Mouse (Mus musculus): Measurements from ENCODE around the gene Elf2. TPM values are rescaled to one million over a fixed set of nuclear protein-coding genes. Genes with fewer than 3 reads are reported as not detected.
A peak's percentile ranks its signal among the peaks of the same experiment; 100 is the strongest.
"Not testable (repeated sequence)": the region's sequence is repeated elsewhere in the genome, so short reads cannot be mapped to it uniquely, and the experiment has no call there.

The Elf2 gene
- polyA plus RNA-seq, 1 experiment from 2014 or later: 53.6 TPM

- no peaks in the 10 kb centered on the region for H3K9me3 ChIP-seq
- no peak for ATAC-seq (replicated peaks)
- H3K36me3 ChIP-seq: peaks cover 22% of the 10 kb centered on the region
- no peak overlapping the region for H3K4me2 ChIP-seq (replicated peaks)
- H3K27ac ChIP-seq (replicated peaks): no peak overlapping the region
- WGBS: 88% methylated on average over 1 of the region's 1 CpGs
- H3K9ac ChIP-seq (replicated peaks): no peak overlapping the region
- H3K27me3 ChIP-seq: no peaks in the 10 kb centered on the region
- peaks cover 8% of the 10 kb centered on the region for H3K4me1 ChIP-seq
- no peak overlapping the region for H3K4me3 ChIP-seq
Observed at GRCm38 (mm10) chr3:51325475-51325874, 15.0 kb downstream of the Elf2 start.

DNA sequence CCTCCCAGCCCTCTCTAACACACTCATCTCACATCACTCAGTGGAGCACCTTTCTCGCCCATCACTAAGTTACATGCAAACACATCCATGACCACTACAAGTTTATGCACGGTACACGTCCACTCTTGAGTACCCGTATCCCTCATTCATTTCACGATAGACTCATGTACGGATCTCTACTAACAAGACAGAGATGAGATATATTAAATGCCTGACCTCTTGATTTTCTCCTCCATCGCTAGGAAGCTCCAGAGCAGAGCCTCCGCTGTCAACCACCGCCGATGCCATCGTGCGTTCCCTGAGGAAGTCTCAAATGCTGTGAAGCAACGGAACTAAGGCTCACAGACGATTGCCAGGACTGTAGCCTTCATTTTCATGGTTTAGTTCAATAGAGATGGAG is 17.5 kb downstream of the Elf2 start:
- H3K4me2 ChIP-seq (replicated peaks): no peak overlapping the region
- ATAC-seq (replicated peaks): no peak
- no peak overlapping the region for H3K4me3 ChIP-seq
- no peaks in the 10 kb centered on the region for H3K27me3 ChIP-seq
- 95% methylated on average over 14 of the region's 14 CpGs for WGBS
- peaks cover 8% of the 10 kb centered on the region for H3K4me1 ChIP-seq
- H3K36me3 ChIP-seq: peaks cover 34% of the 10 kb centered on the region
- H3K9me3 ChIP-seq: no peaks in the 10 kb centered on the region
- H3K9ac ChIP-seq (replicated peaks): no peak overlapping the region
- H3K27ac ChIP-seq (replicated peaks): no peak overlapping the region

DNA sequence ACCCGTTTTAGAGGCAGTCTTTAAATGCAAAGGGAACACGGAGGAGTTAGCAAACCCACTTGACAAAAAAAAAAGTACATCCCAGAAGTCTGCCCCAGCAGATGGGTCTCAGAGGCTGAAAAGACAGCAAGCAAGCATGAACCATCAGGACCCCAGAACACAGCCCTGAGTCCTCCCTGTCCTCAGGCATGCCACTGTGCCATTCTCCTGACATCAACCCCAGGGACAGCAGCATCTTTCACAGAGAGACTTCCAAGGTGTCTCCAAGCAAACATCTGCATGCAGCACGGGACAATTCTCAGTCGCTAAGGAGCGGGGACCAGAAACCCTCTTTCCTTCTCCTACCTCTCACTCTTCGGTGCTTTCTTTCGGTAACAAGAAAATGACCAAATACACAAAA is 18.1 kb downstream of the Elf2 start:
- Histone ChIP-seq H3K4me1 (peaks cover 8% of the 10 kb centered on the region), H3K4me3 (no peak overlapping the region), H3K9me3 (no peaks in the 10 kb centered on the region), H3K36me3 (peaks cover 34% of the 10 kb centered on the region), H3K27ac (replicated peaks) (no peak overlapping the region), H3K27me3 (no peaks in the 10 kb centered on the region), H3K9ac (replicated peaks) (no peak overlapping the region), H3K4me2 (replicated peaks) (no peak overlapping the region)
- ATAC-seq (replicated peaks): no peak
- WGBS: 94% methylated on average over 7 of the region's 7 CpGs

DNA sequence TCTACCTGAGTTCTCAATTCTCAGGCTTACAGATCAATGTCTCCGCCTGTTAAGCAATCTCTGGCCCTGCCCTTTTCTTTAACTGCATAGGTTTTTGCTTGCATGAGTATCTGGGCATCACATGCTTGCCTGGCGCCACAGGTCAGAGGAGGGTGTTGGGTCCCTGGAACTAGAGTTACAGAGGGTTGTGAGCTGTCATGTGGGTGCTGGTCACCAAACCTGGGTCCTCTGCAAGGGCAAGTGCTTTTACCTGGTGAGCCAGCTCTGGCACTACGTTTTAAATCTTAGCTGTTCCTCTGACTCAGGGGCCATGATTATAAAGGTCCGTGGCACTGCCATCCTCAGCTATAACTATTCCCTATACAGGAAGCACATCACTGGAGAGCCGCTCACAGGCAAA is 19.3 kb downstream of the Elf2 start:
- Histone ChIP-seq H3K4me3 (no peak overlapping the region), H3K27ac (replicated peaks) (no peak overlapping the region), H3K9me3 (no peaks in the 10 kb centered on the region), H3K36me3 (peaks cover 34% of the 10 kb centered on the region), H3K27me3 (no peaks in the 10 kb centered on the region), H3K4me1 (no peaks in the 10 kb centered on the region), H3K4me2 (replicated peaks) (no peak overlapping the region), H3K9ac (replicated peaks) (no peak overlapping the region)
- 93% methylated on average over 5 of the region's 5 CpGs for WGBS
- ATAC-seq (replicated peaks): no peak

DNA sequence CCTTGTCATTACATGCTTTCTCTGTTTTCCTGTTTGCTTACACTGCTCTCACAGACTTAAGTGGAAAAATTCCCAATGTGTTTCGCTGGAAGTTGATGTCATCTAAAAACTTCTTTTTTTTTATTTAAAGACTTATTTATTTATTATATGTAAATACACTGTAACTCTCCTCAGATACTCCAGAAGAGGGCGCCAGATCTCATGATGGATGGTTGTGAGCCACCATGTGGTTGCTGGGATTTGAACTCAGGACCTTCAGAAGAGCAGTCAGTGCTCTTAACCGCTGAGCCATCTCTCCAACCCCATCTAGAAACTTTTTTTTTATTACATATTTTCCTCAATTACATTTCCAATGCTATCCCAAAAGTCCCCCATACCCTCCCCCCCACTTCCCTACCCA is 22.4 kb downstream of the Elf2 start:
- not testable (repeated sequence) for ATAC-seq (replicated peaks); H3K9ac ChIP-seq (replicated peaks); H3K4me2 ChIP-seq (replicated peaks); H3K9me3 ChIP-seq; H3K4me1 ChIP-seq; H3K27me3 ChIP-seq; H3K27ac ChIP-seq (replicated peaks); H3K4me3 ChIP-seq
- WGBS: 93% methylated on average over 3 of the region's 3 CpGs
- peaks cover 24% of the 10 kb centered on the region for H3K36me3 ChIP-seq

DNA sequence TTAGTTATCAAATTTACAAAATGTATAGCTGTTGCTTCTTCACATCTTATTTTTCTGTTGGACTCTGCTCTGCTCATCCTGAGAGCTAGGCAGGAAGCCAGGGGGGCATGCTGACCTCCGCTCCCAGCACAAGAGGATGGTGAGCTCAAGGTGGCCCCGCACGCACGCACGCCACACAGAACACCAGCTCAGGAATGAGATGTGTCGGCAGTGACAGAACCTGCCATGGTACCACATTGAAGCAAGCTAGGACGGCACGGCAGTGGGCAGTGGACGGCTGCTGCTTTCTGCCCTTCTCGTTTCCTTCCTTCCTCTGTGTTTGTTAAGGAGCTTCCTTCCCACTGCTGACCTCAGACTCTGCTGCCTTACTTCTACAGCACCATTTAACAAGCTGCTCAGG is 23.6 kb downstream of the Elf2 start:
- 86% methylated on average over 10 of the region's 10 CpGs for WGBS
- H3K36me3 ChIP-seq: peaks cover 20% of the 10 kb centered on the region

DNA sequence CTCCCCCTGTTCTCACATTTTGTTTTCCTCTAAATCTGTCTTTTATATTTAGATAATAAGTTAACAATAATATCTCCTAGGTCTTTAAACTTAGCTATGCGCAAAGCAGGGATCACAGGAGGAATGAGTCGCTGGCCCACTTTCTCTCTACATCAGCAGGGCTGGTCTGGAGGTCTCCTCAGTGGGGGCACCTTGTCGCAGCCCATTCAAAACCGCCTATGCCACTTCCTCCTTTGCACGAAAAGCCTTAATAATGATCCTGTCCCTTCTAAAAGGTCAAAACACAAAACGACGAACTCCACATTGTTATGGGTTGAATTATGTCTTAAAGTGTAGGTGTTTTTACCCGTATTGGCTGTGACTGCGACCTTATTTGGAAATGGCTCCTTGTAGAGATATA is 28.8 kb downstream of the Elf2 start:
- Histone ChIP-seq H3K27me3 (no peaks in the 10 kb centered on the region), H3K9ac (replicated peaks) (no peak overlapping the region), H3K4me3 (no peak overlapping the region), H3K4me1 (no peaks in the 10 kb centered on the region), H3K27ac (replicated peaks) (no peak overlapping the region), H3K4me2 (replicated peaks) (no peak overlapping the region), H3K36me3 (peaks cover 3% of the 10 kb centered on the region), H3K9me3 (no peaks in the 10 kb centered on the region)
- 51% methylated on average over 9 of the region's 9 CpGs for WGBS
- no peak for ATAC-seq (replicated peaks)

More for the DNA sequence above, 23.6 kb downstream of the Elf2 start:
- no peak overlapping the region for H3K27ac ChIP-seq (replicated peaks)
- no peaks in the 10 kb centered on the region for H3K9me3 ChIP-seq
- ATAC-seq (replicated peaks): no peak
- H3K27me3 ChIP-seq: no peaks in the 10 kb centered on the region
- H3K4me3 ChIP-seq: no peak overlapping the region
- H3K4me2 ChIP-seq (replicated peaks): no peak overlapping the region
- H3K4me1 ChIP-seq: no peaks in the 10 kb centered on the region
- no peak overlapping the region for H3K9ac ChIP-seq (replicated peaks)

DNA sequence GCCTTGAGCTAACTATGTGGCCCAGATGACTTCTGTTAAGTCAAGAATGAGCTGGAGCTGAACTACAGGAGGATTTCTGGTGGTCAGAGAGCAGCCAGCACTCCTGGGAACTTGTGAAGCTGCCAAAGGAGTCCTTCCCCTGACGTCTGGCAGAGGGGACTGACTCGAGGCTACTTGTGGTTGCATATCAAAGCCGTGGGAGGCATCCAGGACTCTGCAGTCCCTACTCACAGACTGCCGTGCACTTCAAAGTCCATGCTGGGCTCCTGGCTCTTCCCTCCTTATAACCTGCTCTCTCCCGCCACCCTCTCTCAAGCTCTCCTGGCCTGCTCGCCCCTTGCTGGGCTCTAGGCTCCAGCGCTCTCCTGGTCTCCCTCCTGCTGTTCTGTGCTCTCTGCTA is 30.4 kb downstream of the Elf2 start:
- no peaks in the 10 kb centered on the region for H3K9me3 ChIP-seq
- no peak for ATAC-seq (replicated peaks)
- no peaks in the 10 kb centered on the region for H3K4me1 ChIP-seq
- no peak overlapping the region for H3K4me3 ChIP-seq
- H3K4me2 ChIP-seq (replicated peaks): no peak overlapping the region
- H3K9ac ChIP-seq (replicated peaks): no peak overlapping the region
- no peaks in the 10 kb centered on the region for H3K27me3 ChIP-seq
- WGBS: 39% methylated on average over 7 of the region's 7 CpGs
- H3K36me3 ChIP-seq: peaks cover 5% of the 10 kb centered on the region
- 0 out of 2 replicates have a peak overlapping the region, but pooled peaks have one; percentile 15 for H3K27ac ChIP-seq (replicated peaks)

GRCm38 (mm10) chr3:51306621-51307020 is 33.8 kb downstream of the Elf2 start:
- H3K27me3 ChIP-seq: no peaks in the 10 kb centered on the region
- no peak for ATAC-seq (replicated peaks)
- H3K4me1 ChIP-seq: no peaks in the 10 kb centered on the region
- no peak overlapping the region for H3K4me2 ChIP-seq (replicated peaks)
- WGBS: 81% methylated on average over 2 of the region's 2 CpGs
- no peak overlapping the region for H3K27ac ChIP-seq (replicated peaks)
- H3K9me3 ChIP-seq: no peaks in the 10 kb centered on the region
- peaks cover 5% of the 10 kb centered on the region for H3K36me3 ChIP-seq
- no peak overlapping the region for H3K4me3 ChIP-seq
- H3K9ac ChIP-seq (replicated peaks): no peak overlapping the region

DNA sequence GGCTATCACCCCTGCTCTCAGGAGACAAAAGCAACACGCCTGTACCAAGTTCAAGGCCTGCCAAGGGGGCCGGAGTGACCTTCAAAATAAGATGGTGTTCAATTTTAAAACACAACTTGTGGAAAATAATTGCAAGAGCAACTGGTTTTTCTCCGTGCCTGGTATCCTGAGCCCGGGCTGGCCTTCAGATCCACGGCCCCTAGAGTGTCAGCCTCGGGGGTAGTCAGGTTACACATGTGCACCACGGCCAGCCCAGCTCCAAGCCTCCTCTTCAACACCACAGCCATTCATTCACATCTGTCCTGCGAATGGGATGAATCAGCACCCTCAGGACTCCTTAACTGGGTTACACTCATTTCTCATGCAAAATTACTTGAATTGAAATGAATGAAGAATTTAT is 34.5 kb downstream of the Elf2 start:
- no peak overlapping the region for H3K4me2 ChIP-seq (replicated peaks)
- no peak overlapping the region for H3K9ac ChIP-seq (replicated peaks)
- H3K27me3 ChIP-seq: no peaks in the 10 kb centered on the region
- no peak overlapping the region for H3K27ac ChIP-seq (replicated peaks)
- 92% methylated on average over 8 of the region's 8 CpGs for WGBS
- ATAC-seq (replicated peaks): no peak
- H3K4me3 ChIP-seq: no peak overlapping the region
- peaks cover 5% of the 10 kb centered on the region for H3K36me3 ChIP-seq
- no peaks in the 10 kb centered on the region for H3K4me1 ChIP-seq
- H3K9me3 ChIP-seq: no peaks in the 10 kb centered on the region

- Histone ChIP-seq H3K9me3 (no peaks in the 10 kb centered on the region), H3K4me1 (no peaks in the 10 kb centered on the region), H3K36me3 (peaks cover 5% of the 10 kb centered on the region), H3K27me3 (no peaks in the 10 kb centered on the region), H3K4me2 (replicated peaks) (no peak overlapping the region), H3K9ac (replicated peaks) (no peak overlapping the region), H3K27ac (replicated peaks) (no peak overlapping the region), H3K4me3 (no peak overlapping the region)
- WGBS: 84% methylated on average over 3 of the region's 3 CpGs
- ATAC-seq (replicated peaks): no peak
Observed at GRCm38 (mm10) chr3:51302971-51303476, 37.4 kb downstream of the Elf2 start.

GRCm38 (mm10) chr3:51301583-51301982 is 38.9 kb downstream of the Elf2 start:
- Histone ChIP-seq H3K9ac (replicated peaks) (no peak overlapping the region), H3K4me1 (no peaks in the 10 kb centered on the region), H3K4me2 (replicated peaks) (no peak overlapping the region), H3K36me3 (peaks cover 6% of the 10 kb centered on the region; the same call in 1 of the 2 replicates), H3K9me3 (no peaks in the 10 kb centered on the region), H3K27me3 (no peaks in the 10 kb centered on the region), H3K4me3 (no peak overlapping the region), H3K27ac (replicated peaks) (no peak overlapping the region)
- no peak for ATAC-seq (replicated peaks)
- WGBS: 85% methylated on average over 6 of the region's 6 CpGs

- ATAC-seq (replicated peaks): no peak
- no peaks in the 10 kb centered on the region for H3K9me3 ChIP-seq
- H3K27me3 ChIP-seq: no peaks in the 10 kb centered on the region
- H3K4me1 ChIP-seq: 0 out of 2 replicates have a peak, but pooled peaks cover 4% of the 10 kb centered on the region
- peaks cover 3% of the 10 kb centered on the region; the same call in 1 of the 2 replicates for H3K36me3 ChIP-seq
- no peak overlapping the region for H3K9ac ChIP-seq (replicated peaks)
- H3K4me2 ChIP-seq (replicated peaks): no peak overlapping the region
- H3K27ac ChIP-seq (replicated peaks): no peak overlapping the region
- no peak overlapping the region for H3K4me3 ChIP-seq
- WGBS: 87% methylated on average over 1 of the region's 1 CpGs
Observed at GRCm38 (mm10) chr3:51296790-51297189, 43.7 kb downstream of the Elf2 start.
